Mouse (Mus musculus): ENCODE results near the gene Sdad1. TPM values are rescaled to one million over a fixed set of nuclear protein-coding genes. Genes with fewer than 3 reads are reported as not detected.
"Not testable (repeated sequence)": the region's sequence is repeated elsewhere in the genome, so short reads cannot be mapped to it uniquely, and the experiment has no call there.

The Sdad1 gene
- 10 to 100 TPM; 20.1 to 25.5 TPM for total RNA-seq (2021)

- peak; percentile 86 to 88 for DNase-seq (ENCODE audit: extremely low spot score in 1 of 2, low spot score in 1 of 2)
These were observed at the start of gene Sdad1 for GRCm38 (mm10) chr5:92309681-92310511. Gene Sdad1, minus strand, starts transcription at chr5:92310479.

DNA sequence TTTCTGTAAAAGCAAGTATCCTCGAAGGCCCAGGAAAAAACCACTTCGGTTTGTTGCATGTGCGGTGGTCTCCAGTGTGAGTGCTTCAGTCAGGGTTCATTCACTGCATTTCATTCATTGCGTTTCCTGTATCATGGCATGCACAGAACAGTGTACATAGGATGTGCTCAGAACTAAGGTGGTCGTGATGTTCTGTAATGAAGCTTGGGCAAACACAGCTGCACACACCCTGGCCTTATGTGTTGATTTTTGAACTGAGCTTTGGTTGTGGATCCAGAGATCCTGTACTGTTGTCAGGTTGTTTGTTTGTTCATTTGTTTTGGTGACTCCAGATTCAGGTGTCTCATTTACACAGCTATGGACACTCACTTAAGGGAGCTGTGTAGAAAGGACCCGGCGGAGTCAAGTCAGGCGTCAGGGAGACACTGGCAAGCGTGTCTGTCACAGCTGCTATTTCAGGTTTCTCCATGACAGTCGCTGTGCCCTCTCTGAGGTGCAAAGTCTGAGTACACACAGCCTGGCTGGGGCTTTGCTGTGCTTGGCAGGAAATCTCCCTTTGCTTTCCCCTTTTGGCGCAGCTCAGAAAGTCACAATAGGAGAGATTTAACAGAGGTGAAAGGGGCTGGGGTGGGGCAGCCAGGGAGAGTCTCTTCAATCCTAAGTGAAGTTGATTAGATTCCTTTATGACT, 48.6 kb upstream of the Sdad1 start:
- no peak for DNase-seq (ENCODE audit: extremely low spot score in 1 of 2, low spot score in 1 of 2)

DNA sequence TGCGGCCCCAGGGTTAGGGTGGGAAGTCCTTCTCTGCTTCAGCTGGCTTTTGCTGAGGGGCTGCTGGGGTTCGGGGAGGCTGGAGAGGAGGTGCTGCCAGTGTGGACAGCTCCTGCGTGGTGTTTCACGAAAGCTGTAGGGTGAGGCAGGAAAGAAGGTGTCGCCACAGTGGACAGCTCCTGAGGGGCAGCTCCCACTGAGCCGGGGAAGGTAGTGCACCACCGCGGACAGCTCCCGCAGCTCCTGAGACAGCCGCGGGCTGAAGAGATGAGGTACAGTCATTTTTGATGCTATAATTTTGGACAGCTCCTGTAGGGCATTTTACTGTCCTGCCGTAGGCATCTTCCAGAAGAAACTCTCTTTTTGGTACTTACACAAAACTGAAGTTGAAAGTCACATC, 47.8 kb upstream of the Sdad1 start:
- DNase-seq (ENCODE audit: extremely low spot score in 1 of 2, low spot score in 1 of 2) = no peak

DNA sequence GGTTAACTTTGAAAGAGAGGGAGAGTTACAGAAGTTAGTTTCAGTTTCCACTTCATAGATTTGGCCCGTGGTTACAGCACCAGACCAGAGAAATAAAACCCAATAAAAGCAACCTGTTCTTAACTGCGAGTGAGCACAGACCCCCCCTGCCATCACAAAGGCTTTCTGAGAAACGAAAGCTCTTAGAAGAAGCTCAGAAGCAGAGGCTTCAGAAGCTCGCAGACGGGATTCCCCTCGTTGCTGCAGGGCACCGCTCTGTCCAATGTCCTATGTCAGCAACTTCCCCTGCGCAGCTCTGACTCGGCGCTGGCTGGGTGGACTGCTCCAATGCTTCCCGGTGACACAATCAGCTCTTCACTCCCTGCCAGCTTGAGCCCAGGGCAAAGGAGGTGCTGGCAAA, 43.2 kb upstream of the Sdad1 start:
- DNase-seq (ENCODE audit: extremely low spot score in 1 of 2, low spot score in 1 of 2) = no peak

DNA sequence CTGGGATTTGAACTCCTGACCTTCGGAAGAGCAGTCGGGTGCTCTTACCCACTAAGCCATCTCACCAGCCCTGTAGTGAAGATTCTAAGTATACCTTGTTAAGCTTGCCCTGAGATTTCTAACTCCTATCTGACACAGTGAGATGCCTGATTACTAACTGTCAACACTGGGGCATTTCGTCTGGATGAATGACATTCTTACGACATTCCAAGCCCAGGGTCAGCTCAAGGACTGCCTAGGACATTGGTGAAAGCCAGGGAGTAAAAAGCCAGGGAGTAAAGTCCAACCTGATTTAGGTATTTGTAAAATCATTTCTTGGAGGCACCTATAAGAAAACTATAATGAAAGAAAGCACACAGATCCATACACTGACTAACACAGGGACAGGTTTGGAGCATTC, 42.4 kb upstream of the Sdad1 start:
- not testable (repeated sequence) for DNase-seq (ENCODE audit: extremely low spot score in 1 of 2, low spot score in 1 of 2)

DNA sequence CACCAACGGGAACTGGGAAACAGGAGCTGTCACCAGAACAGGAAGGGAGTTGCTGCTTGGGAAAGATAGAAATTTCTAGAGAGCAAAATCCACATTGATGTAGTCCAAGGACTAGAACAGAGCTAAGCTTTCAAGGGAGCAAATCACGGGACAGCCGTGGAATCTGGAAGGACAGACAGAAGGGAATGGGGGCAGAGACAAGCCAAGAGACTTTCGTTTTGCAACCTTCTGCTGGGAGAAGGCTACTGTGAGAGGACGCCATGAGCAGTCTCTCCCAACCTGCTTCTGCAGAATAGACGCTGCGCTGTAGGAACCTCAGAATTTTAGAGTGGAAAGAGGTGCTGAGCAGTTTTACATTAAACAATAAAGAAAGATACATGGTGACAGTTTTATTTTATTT, 39.5 kb upstream of the Sdad1 start:
- no peak for DNase-seq (ENCODE audit: extremely low spot score in 1 of 2, low spot score in 1 of 2)

- DNase-seq (ENCODE audit: extremely low spot score in 1 of 2, low spot score in 1 of 2) = no peak
These were observed 38.6 kb upstream of the Sdad1 start, which contains the start of gene Cxcl10 for GRCm38 (mm10) chr5:92348794-92349413. Gene Cxcl10, minus strand, starts transcription at chr5:92348889.

DNA sequence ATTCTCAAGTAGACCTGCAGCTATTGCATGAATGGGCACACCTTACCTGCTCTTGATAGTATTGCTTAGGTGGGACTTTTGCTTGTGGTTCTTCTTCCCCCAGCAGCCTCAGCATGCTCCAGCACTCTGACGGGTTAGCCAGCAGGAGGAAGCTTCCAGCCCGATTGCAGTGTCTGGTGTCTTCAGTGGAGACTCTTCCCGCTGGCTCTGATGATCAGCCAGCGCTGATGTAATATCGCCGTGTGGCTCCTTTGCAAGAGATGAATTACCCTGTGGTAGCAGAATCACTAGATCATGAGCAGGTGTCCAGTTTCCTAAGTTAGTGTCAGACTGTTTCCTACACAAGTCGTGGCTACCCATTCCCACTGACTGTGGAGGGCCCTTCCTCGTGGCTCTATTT, 34.7 kb upstream of the Sdad1 start:
- no peak for DNase-seq (ENCODE audit: extremely low spot score in 1 of 2, low spot score in 1 of 2)

DNA sequence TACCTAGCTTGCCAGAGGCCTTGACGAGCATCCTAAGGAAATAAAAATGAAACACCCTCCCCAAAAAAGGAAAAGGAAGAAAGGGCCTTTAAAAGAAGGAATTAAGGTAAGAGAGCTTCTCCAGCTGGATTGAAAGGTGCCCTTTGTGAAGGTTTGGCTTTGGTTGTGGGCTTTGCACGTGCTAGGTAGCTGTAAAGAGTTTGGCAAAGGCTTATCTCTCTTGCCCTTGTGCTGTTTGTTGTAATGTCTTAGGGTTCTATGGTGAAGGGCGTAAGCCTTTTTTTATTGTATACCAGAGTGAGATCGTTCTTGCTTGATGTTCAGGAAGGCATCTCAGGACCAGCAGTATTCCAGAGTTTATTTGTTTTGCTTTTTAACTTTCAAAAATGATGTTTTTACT, 30.3 kb upstream of the Sdad1 start:
- no peak for DNase-seq (ENCODE audit: extremely low spot score in 1 of 2, low spot score in 1 of 2)

- no peak for DNase-seq (ENCODE audit: extremely low spot score in 1 of 2, low spot score in 1 of 2)
These were observed 26.5 kb upstream of the Sdad1 start for GRCm38 (mm10) chr5:92336743-92337142.

DNA sequence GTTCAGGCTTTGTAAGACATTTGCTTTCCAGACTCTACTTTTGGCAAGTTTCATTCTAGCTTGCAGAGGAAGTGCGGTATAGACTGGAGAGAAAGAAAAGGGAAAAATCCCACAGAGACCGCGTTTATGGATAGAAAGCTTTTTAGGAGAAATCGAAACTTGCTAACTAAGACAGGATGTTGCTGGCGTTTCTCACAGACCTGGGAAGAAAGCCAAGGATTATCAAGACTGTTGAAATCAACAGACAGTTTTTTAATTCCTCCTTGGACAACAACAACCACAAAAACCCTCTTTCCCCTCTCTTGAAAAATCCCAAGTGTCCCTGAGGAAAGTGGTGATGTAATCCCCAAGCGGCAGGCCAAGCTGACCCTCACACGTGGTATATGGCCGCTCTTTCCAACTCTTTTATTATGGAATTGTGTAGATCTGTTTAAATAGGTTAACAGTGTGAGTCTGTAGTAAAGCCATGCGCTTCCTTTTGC, 22.1 kb upstream of the Sdad1 start:
- DNase-seq (ENCODE audit: extremely low spot score in 1 of 2, low spot score in 1 of 2) = no peak

DNA sequence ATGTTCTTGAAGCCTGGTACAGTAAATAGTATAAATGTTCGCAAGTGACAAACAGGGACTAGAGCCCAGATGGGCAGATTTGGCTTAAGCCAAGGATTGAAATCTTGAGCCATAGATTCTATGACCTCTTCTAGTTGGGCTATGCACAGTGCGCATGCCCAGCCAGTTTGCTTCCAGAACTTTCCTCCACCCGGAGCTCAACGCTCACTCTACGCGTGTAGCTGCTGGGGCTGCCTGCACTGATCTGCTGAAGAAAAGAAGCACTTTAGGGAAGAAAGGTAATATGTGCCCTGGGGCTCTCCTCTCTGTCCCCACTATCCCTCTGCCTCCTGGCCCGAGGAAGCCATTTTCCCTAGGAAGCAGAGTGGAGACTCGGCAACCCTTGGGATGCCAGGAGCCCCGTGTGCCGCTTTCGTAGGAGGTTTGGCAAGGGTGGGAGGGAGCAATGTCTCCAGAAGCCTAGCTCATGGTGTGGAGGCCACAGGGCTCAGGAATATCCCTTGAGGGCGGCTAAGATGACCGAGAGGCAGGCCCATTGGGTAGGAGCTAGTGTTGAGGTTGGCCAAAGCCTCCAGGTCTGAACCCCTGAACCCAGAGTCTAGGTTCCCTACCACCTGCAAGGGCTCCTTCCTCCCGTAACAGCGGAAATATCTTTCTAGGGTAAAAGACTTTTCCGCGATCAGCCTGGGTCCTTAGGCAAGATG, 21.5 kb upstream of the Sdad1 start, which contains the start of gene Art3:
Gene Art3, plus strand, starts transcription at position 193 of the 704 bp plus-strand sequence.
- DNase-seq (ENCODE audit: extremely low spot score in 1 of 2, low spot score in 1 of 2) = no peak

DNA sequence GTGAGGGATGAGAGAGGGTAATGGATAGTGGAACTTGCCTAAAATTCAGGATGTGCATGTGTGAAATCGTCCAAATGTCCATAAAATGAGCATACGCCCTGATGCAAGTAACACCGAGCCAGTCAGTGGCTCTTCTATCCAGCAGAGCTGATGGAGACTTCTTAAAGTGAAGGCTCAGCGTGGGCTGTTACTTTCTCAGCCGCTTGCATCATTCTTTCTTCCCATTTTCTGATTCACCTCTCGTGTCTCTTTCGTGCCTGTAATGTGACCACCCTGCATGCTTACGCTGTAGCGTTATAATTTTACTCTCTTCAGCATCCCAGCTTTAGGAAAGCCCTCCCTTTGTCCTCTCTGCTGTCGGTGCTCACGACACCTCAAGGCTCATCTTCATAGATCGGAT, 20.8 kb upstream of the Sdad1 start:
- no peak for DNase-seq (ENCODE audit: extremely low spot score in 1 of 2, low spot score in 1 of 2)

- no peak for DNase-seq (ENCODE audit: extremely low spot score in 1 of 2, low spot score in 1 of 2)
These were observed 17.6 kb upstream of the Sdad1 start, which contains the start of gene Cxcl9 for GRCm38 (mm10) chr5:92327929-92328328. Gene Cxcl9, minus strand, starts transcription at chr5:92328079.

DNA sequence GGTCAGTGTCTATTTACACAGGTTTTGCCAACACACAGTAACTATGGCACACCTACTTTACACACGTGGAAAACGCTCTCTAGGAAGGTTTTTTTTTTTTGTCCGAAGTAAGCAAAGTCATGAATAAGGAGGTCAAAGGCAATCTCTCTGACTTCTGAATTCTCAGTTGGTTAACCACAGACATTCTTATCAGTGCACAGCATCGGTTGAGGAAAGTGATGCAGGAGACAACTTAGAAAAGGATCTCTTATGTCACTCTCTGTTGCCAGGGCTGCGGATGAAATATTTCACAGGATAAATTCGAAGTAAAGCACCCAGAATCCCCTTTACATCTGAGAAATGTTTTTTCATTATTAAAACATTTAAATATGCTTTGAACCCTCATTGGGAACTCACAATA, 17.1 kb upstream of the Sdad1 start:
- DNase-seq (ENCODE audit: extremely low spot score in 1 of 2, low spot score in 1 of 2) = no peak

DNA sequence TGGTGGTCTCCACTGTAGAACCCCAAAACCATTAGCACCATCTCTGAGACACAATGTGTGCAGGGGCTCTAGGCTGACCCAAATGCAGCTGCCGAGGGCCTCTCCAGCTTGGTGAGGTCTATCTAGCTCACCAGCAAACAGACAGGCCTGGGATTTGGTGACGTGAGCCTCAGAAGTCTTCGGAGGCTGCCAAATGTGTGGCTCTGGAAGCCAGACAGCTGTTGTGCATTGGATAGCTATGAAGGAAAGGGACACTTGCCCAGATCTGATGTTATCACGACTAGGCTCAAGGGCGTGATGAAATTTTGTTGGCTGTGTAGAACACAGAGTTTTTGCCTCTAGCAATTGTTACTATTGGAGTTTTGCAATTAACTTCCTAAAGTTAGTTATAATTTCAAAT, 13.0 kb upstream of the Sdad1 start:
- DNase-seq (ENCODE audit: extremely low spot score in 1 of 2, low spot score in 1 of 2) = no peak

DNA sequence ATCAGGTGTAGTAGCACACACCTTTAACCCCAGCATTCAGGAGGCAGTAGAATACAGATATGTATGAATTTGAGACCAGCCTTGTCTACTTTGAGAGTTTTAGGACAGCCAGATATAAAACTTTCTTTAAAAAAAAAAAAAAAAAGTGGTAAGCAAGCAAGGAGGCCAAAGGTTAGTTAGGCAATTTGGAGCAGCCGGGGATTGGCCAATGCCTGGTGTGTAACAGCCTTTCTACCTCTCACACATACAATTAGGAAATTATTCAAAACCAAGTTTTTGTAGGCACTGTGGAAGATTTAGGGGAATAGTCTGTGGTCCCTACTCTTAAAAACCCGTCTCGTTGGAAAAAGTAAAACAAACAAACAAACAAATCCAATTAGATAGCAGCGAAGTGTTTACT, 12.3 kb upstream of the Sdad1 start:
- no peak for DNase-seq (ENCODE audit: extremely low spot score in 1 of 2, low spot score in 1 of 2)

GRCm38 (mm10) chr5:92321631-92322400, 11.5 kb upstream of the Sdad1 start:
- DNase-seq (ENCODE audit: extremely low spot score in 1 of 2, low spot score in 1 of 2) = no peak

- no peak for DNase-seq (ENCODE audit: extremely low spot score in 1 of 2, low spot score in 1 of 2)
These were observed 8.3 kb upstream of the Sdad1 start for GRCm38 (mm10) chr5:92318596-92318995.

DNA sequence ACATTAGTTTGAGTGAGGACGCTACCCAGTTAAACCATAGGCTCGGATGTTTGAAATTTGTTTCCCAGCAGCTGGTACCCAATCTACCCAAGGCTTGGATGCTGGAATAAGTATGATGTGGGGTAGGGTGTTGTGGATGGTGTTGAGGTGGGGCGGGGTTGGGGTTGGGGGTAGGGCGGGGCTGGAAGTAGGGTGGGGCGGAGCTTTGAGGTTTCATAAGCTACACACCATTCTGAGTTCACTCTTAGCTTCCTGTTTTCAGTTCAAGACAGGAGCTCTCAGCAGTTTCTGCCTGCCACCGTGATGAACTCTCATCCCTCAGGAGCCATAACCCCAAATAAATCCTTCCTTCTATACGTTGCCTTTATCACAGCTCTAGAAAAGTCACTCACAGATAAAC, 7.8 kb upstream of the Sdad1 start:
- no peak for DNase-seq (ENCODE audit: extremely low spot score in 1 of 2, low spot score in 1 of 2)
